Mouse (Mus musculus): Measurements from ENCODE around the gene Phf6. TPM values are rescaled to one million over a fixed set of nuclear protein-coding genes. Genes with fewer than 3 reads are reported as not detected.
A peak's percentile ranks its signal among the peaks of the same experiment; 100 is the strongest.

Gene Phf6
- polyA plus RNA-seq, 1 experiment from 2014 or later = 111 TPM

DNA sequence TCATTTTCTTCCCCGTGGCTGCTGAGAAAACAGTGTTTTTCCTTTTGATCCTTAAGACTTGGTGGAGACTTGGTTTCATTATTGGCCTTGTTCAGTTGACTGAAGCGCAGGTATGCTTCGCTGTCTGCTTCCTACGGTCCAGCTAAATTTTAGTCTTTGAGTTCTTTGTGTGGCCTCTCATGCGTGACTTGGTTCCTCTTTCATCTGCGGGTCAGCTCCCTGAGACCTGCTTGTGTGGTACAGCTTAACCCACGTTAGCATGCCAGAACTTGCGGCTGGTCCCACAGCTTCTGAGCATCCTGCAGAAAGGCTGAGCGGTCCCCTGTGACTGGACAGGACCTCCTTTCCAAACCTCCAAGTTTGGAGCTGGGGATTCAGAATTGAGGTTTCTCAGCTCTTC lies 14.7 kb downstream of the Phf6 start:
- Histone ChIP-seq H3K4me3 (ENCODE audit: low read depth, low read length) (no peak overlapping the region), H3K4me1 (ENCODE audit: control insufficient read depth, insufficient read depth, low read length) (no peaks in the 10 kb centered on the region), H3K27me3 (ENCODE audit: control insufficient read depth, insufficient read depth, low read length) (no peaks in the 10 kb centered on the region), H3K36me3 (ENCODE audit: control insufficient read depth, insufficient read depth, low read length) (no peaks in the 10 kb centered on the region), H3K4me2 (ENCODE audit: low read depth) (no peak overlapping the region), H3K27ac (ENCODE audit: low read depth, low read length) (no peak overlapping the region), H3K9me3 (ENCODE audit: control insufficient read depth, low read length) (no peaks in the 10 kb centered on the region), H3K9ac (ENCODE audit: low read length) (no peak overlapping the region)
- WGBS = 84% methylated on average over 9 of the region's 9 CpGs
- ATAC-seq (ENCODE audit: insufficient read depth, low FRiP score, low TSS enrichment) = no peak
- DNase-seq (ENCODE audit: low spot score) = no peak

GRCm38 (mm10) chrX:52928883-52929282 lies 16.8 kb downstream of the Phf6 start:
- DNase-seq (ENCODE audit: low spot score) (peak; percentile 16), ATAC-seq (ENCODE audit: insufficient read depth, low FRiP score, low TSS enrichment) (no peak)
- Histone ChIP-seq H3K27me3 (ENCODE audit: control insufficient read depth, insufficient read depth, low read length) (no peaks in the 10 kb centered on the region), H3K4me1 (ENCODE audit: control insufficient read depth, insufficient read depth, low read length) (no peaks in the 10 kb centered on the region), H3K4me3 (ENCODE audit: low read depth, low read length) (no peak overlapping the region), H3K27ac (ENCODE audit: low read depth, low read length) (no peak overlapping the region), H3K9ac (ENCODE audit: low read length) (no peak overlapping the region), H3K4me2 (ENCODE audit: low read depth) (no peak overlapping the region), H3K36me3 (ENCODE audit: control insufficient read depth, insufficient read depth, low read length) (no peaks in the 10 kb centered on the region), H3K9me3 (ENCODE audit: control insufficient read depth, low read length) (no peaks in the 10 kb centered on the region)
- 45% methylated on average over 1 of the region's 1 CpGs for WGBS

- H3K4me2 ChIP-seq (ENCODE audit: low read depth) = no peak overlapping the region
- no peaks in the 10 kb centered on the region for H3K36me3 ChIP-seq (ENCODE audit: control insufficient read depth, insufficient read depth, low read length)
- WGBS = 85% methylated on average over 3 of the region's 3 CpGs
- no peak overlapping the region for H3K4me3 ChIP-seq (ENCODE audit: low read depth, low read length)
- H3K9ac ChIP-seq (ENCODE audit: low read length) = no peak overlapping the region
- ATAC-seq (ENCODE audit: insufficient read depth, low FRiP score, low TSS enrichment) = no peak
- H3K27ac ChIP-seq (ENCODE audit: low read depth, low read length) = no peak overlapping the region
- no peaks in the 10 kb centered on the region for H3K27me3 ChIP-seq (ENCODE audit: control insufficient read depth, insufficient read depth, low read length)
- H3K4me1 ChIP-seq (ENCODE audit: control insufficient read depth, insufficient read depth, low read length) = no peaks in the 10 kb centered on the region
- no peak for DNase-seq (ENCODE audit: low spot score)
- H3K9me3 ChIP-seq (ENCODE audit: control insufficient read depth, low read length) = no peaks in the 10 kb centered on the region
Observed at GRCm38 (mm10) chrX:52929779-52930178, 17.7 kb downstream of the Phf6 start.

GRCm38 (mm10) chrX:52930191-52930590 lies 18.1 kb downstream of the Phf6 start:
- DNase-seq (ENCODE audit: low spot score) (no peak), ATAC-seq (ENCODE audit: insufficient read depth, low FRiP score, low TSS enrichment) (no peak)
- Histone ChIP-seq H3K27ac (ENCODE audit: low read depth, low read length) (no peak overlapping the region), H3K9ac (ENCODE audit: low read length) (no peak overlapping the region), H3K4me2 (ENCODE audit: low read depth) (no peak overlapping the region), H3K4me1 (ENCODE audit: control insufficient read depth, insufficient read depth, low read length) (no peaks in the 10 kb centered on the region), H3K36me3 (ENCODE audit: control insufficient read depth, insufficient read depth, low read length) (no peaks in the 10 kb centered on the region), H3K4me3 (ENCODE audit: low read depth, low read length) (no peak overlapping the region), H3K27me3 (ENCODE audit: control insufficient read depth, insufficient read depth, low read length) (no peaks in the 10 kb centered on the region), H3K9me3 (ENCODE audit: control insufficient read depth, low read length) (no peaks in the 10 kb centered on the region)
- WGBS = 81% methylated on average over 5 of the region's 5 CpGs

GRCm38 (mm10) chrX:52932161-52932560 lies 20.1 kb downstream of the Phf6 start:
- no peak overlapping the region for H3K4me2 ChIP-seq (ENCODE audit: low read depth)
- no peaks in the 10 kb centered on the region for H3K27me3 ChIP-seq (ENCODE audit: control insufficient read depth, insufficient read depth, low read length)
- H3K4me1 ChIP-seq (ENCODE audit: control insufficient read depth, insufficient read depth, low read length) = no peaks in the 10 kb centered on the region
- DNase-seq (ENCODE audit: low spot score) = no peak
- no peak overlapping the region for H3K27ac ChIP-seq (ENCODE audit: low read depth, low read length)
- H3K36me3 ChIP-seq (ENCODE audit: control insufficient read depth, insufficient read depth, low read length) = no peaks in the 10 kb centered on the region
- 78% methylated on average over 1 of the region's 1 CpGs for WGBS
- no peak for ATAC-seq (ENCODE audit: insufficient read depth, low FRiP score, low TSS enrichment)
- H3K4me3 ChIP-seq (ENCODE audit: low read depth, low read length) = no peak overlapping the region
- no peaks in the 10 kb centered on the region for H3K9me3 ChIP-seq (ENCODE audit: control insufficient read depth, low read length)
- no peak overlapping the region for H3K9ac ChIP-seq (ENCODE audit: low read length)

- no peak overlapping the region for H3K4me2 ChIP-seq (ENCODE audit: low read depth)
- no peak overlapping the region for H3K27ac ChIP-seq (ENCODE audit: low read depth, low read length)
- H3K4me3 ChIP-seq (ENCODE audit: low read depth, low read length) = no peak overlapping the region
- no peak overlapping the region for H3K9ac ChIP-seq (ENCODE audit: low read length)
- no peak for DNase-seq (ENCODE audit: low spot score)
- WGBS = 57% methylated on average over 2 of the region's 2 CpGs
- ATAC-seq (ENCODE audit: insufficient read depth, low FRiP score, low TSS enrichment) = no peak
- H3K27me3 ChIP-seq (ENCODE audit: control insufficient read depth, insufficient read depth, low read length) = no peaks in the 10 kb centered on the region
- no peaks in the 10 kb centered on the region for H3K36me3 ChIP-seq (ENCODE audit: control insufficient read depth, insufficient read depth, low read length)
- no peaks in the 10 kb centered on the region for H3K4me1 ChIP-seq (ENCODE audit: control insufficient read depth, insufficient read depth, low read length)
- H3K9me3 ChIP-seq (ENCODE audit: control insufficient read depth, low read length) = no peaks in the 10 kb centered on the region
Observed at GRCm38 (mm10) chrX:52934496-52934895, 22.4 kb downstream of the Phf6 start.

GRCm38 (mm10) chrX:52945509-52945908 lies 33.4 kb downstream of the Phf6 start:
- H3K36me3 ChIP-seq (ENCODE audit: control insufficient read depth, insufficient read depth, low read length) = peaks cover 2% of the 10 kb centered on the region; the same call in 1 of the 2 replicates
- no peak overlapping the region for H3K9ac ChIP-seq (ENCODE audit: low read length)

DNA sequence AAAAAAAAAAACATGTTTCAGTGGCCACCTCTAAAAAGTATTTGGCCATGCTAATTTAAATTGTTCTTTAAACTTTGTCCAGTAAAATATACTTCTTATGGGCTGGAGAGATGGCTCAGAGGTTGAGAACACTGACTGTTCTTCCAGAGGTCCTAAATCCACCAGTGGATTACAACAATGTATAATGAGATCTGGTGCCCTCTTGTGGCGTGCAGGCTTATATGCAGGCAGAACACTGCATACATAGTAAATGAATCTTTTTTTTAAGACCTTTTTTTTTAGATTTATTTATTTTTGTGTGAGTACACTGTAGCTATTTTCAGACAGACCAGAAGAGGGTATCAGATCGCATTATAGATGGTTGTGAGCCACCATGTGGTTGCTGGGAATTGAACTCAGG lies 37.6 kb downstream of the Phf6 start:
- Histone ChIP-seq H3K9me3 (ENCODE audit: control insufficient read depth, low read length) (no peaks in the 10 kb centered on the region), H3K36me3 (ENCODE audit: control insufficient read depth, insufficient read depth, low read length) (no peaks in the 10 kb centered on the region), H3K27me3 (ENCODE audit: control insufficient read depth, insufficient read depth, low read length) (no peaks in the 10 kb centered on the region), H3K4me3 (ENCODE audit: low read depth, low read length) (no peak overlapping the region), H3K4me2 (ENCODE audit: low read depth) (no peak overlapping the region), H3K9ac (ENCODE audit: low read length) (no peak overlapping the region), H3K27ac (ENCODE audit: low read depth, low read length) (no peak overlapping the region), H3K4me1 (ENCODE audit: control insufficient read depth, insufficient read depth, low read length) (no peaks in the 10 kb centered on the region)
- DNase-seq (ENCODE audit: low spot score) (no peak), ATAC-seq (ENCODE audit: insufficient read depth, low FRiP score, low TSS enrichment) (no peak)
- 68% methylated on average over 2 of the region's 2 CpGs for WGBS

More at GRCm38 (mm10) chrX:52945509-52945908, 33.4 kb downstream of the Phf6 start:
- Histone ChIP-seq H3K4me3 (ENCODE audit: low read depth, low read length) (no peak overlapping the region), H3K27ac (ENCODE audit: low read depth, low read length) (no peak overlapping the region), H3K4me1 (ENCODE audit: control insufficient read depth, insufficient read depth, low read length) (no peaks in the 10 kb centered on the region), H3K27me3 (ENCODE audit: control insufficient read depth, insufficient read depth, low read length) (no peaks in the 10 kb centered on the region), H3K9me3 (ENCODE audit: control insufficient read depth, low read length) (no peaks in the 10 kb centered on the region), H3K4me2 (ENCODE audit: low read depth) (no peak overlapping the region)
- ATAC-seq (ENCODE audit: insufficient read depth, low FRiP score, low TSS enrichment) (no peak), DNase-seq (ENCODE audit: low spot score) (no peak)
- 91% methylated on average over 5 of the region's 5 CpGs for WGBS

- H3K9me3 ChIP-seq (ENCODE audit: control insufficient read depth, low read length) = no peaks in the 10 kb centered on the region
- H3K27ac ChIP-seq (ENCODE audit: low read depth, low read length) = no peak overlapping the region
- H3K27me3 ChIP-seq (ENCODE audit: control insufficient read depth, insufficient read depth, low read length) = no peaks in the 10 kb centered on the region
- no peak overlapping the region for H3K9ac ChIP-seq (ENCODE audit: low read length)
- ATAC-seq (ENCODE audit: insufficient read depth, low FRiP score, low TSS enrichment) (no peak), DNase-seq (ENCODE audit: low spot score) (no peak)
- H3K4me1 ChIP-seq (ENCODE audit: control insufficient read depth, insufficient read depth, low read length) = no peaks in the 10 kb centered on the region
- 89% methylated on average over 4 of the region's 4 CpGs for WGBS
- no peak overlapping the region for H3K4me2 ChIP-seq (ENCODE audit: low read depth)
- H3K4me3 ChIP-seq (ENCODE audit: low read depth, low read length) = no peak overlapping the region
- H3K36me3 ChIP-seq (ENCODE audit: control insufficient read depth, insufficient read depth, low read length) = no peaks in the 10 kb centered on the region
Observed at GRCm38 (mm10) chrX:52956942-52957341, 44.9 kb downstream of the Phf6 start.

All from neural tube, embryonic 11.5 days (tissue).